Comparison of ENCODE assay signal across 23 mouse cellular contexts in genomic region chr4:70361366-70361765, GRCm38 (mm10). TPM values are rescaled to one million over a fixed set of nuclear protein-coding genes. Genes with fewer than 3 reads are reported as not detected.
DNase-seq lines count a peak whose midpoint lies in the region; ATAC-seq and TF ChIP-seq lines count a peak whose summit lies in the region.
"Had no signal": no experiment of that assay in that cellular context is flagged by ENCODE, and none has a peak within 500 bp of the region (broad histone marks: within the 10 kb centered on the region; RNA-seq: fewer than 3 reads in every experiment).

No protein-coding gene starts in this region.

- TF ChIP-seq EP300 in liver, embryonic 14.5 days (IDR thresholded peaks at IDR 0.05; ENCODE audit: low read depth) = no peak

- H3K4me2 ChIP-seq in intestine, embryonic 15.5 days (replicated peaks) = no peak overlapping the region
- no peak overlapping the region for H3K4me2 ChIP-seq in intestine, postnatal 0 days (replicated peaks; ENCODE audit: low read depth)
- no peak overlapping the region for H3K4me2 ChIP-seq in midbrain, embryonic 13.5 days (replicated peaks)
- no peak overlapping the region for H3K4me2 ChIP-seq in liver, embryonic 14.5 days (ENCODE audit: low read depth)
- H3K4me2 ChIP-seq: forebrain, embryonic 15.5 days; heart, embryonic 12.5 days; limb, embryonic 13.5 days; lung, embryonic 15.5 days had no signal

- H3K9me3 ChIP-seq in intestine, embryonic 15.5 days = no peaks in the 10 kb centered on the region
- H3K9me3 ChIP-seq in intestine, postnatal 0 days (ENCODE audit: control insufficient read depth) = no peaks in the 10 kb centered on the region
- H3K9me3 ChIP-seq in midbrain, embryonic 13.5 days = no peaks in the 10 kb centered on the region
- no peaks in the 10 kb centered on the region for H3K9me3 ChIP-seq in midbrain, embryonic 10.5 days (replicated peaks)
- H3K9me3 ChIP-seq in liver, embryonic 14.5 days (ENCODE audit: control insufficient read depth, low read length) = no peaks in the 10 kb centered on the region
- H3K9me3 ChIP-seq: forebrain, embryonic 15.5 days; G1E; heart, embryonic 12.5 days; hindbrain, embryonic 10.5 days; limb, embryonic 13.5 days; lung, embryonic 15.5 days; megakaryocyte, embryonic 14.5 days had no signal

- no peak for TF ChIP-seq CTCF in intestine, postnatal 0 days (IDR thresholded peaks at IDR 0.05; ENCODE audit: low read depth)
- TF ChIP-seq CTCF in liver, embryonic 14.5 days (IDR thresholded peaks at IDR 0.05; ENCODE audit: low read depth) = no peak

- H3K27me3 ChIP-seq in intestine, embryonic 15.5 days (replicated peaks) = no peaks in the 10 kb centered on the region
- no peaks in the 10 kb centered on the region for H3K27me3 ChIP-seq in intestine, postnatal 0 days (replicated peaks; ENCODE audit: control insufficient read depth, insufficient read depth, low read length)
- H3K27me3 ChIP-seq in midbrain, embryonic 13.5 days = no peaks in the 10 kb centered on the region
- H3K27me3 ChIP-seq in midbrain, embryonic 10.5 days (ENCODE audit: low read depth, poor library complexity, severe bottlenecking) = no peaks in the 10 kb centered on the region
- no peaks in the 10 kb centered on the region for H3K27me3 ChIP-seq in liver, embryonic 14.5 days (ENCODE audit: control insufficient read depth, insufficient read depth, low read length)
- H3K27me3 ChIP-seq: CH12.LX; forebrain, embryonic 15.5 days; heart, embryonic 12.5 days; limb, embryonic 13.5 days; lung, embryonic 15.5 days; megakaryocyte, embryonic 14.5 days had no signal

- DNase-seq in midbrain, embryonic 10.5 days (ENCODE audit: low spot score) = no peak
- DNase-seq in liver, embryonic 14.5 days (ENCODE audit: low read depth in 3 of 3, low spot score in 3 of 3) = peak in 1 of 3 experiments; percentile 4
- no peak for DNase-seq in Muller cell, postnatal 12 days (ENCODE audit: inconsistent ontology term)
- DNase-seq in adrenal gland, adult 8-10 months = no peak
- DNase-seq: adrenal gland, adult 2 months; B cell, adult 2 months; cerebellum, adult 18-20 months; cerebellum, postnatal 14 days; embryo, embryonic 11 days; heart, postnatal 10 days; lung, postnatal 36 days; right cerebral cortex, postnatal 14 days had no signal

- no peak overlapping the region for H3K9ac ChIP-seq in intestine, embryonic 15.5 days
- no peak overlapping the region for H3K9ac ChIP-seq in intestine, postnatal 0 days (ENCODE audit: low read depth, low read length)
- H3K9ac ChIP-seq in midbrain, embryonic 13.5 days (replicated peaks) = no peak overlapping the region
- no peak overlapping the region for H3K9ac ChIP-seq in liver, embryonic 14.5 days (replicated peaks)
- H3K9ac ChIP-seq: forebrain, embryonic 15.5 days; heart, embryonic 12.5 days; limb, embryonic 13.5 days; lung, embryonic 15.5 days had no signal

- no peaks in the 10 kb centered on the region for H3K4me1 ChIP-seq in intestine, embryonic 15.5 days (replicated peaks)
- no peaks in the 10 kb centered on the region for H3K4me1 ChIP-seq in intestine, postnatal 0 days (replicated peaks; ENCODE audit: control insufficient read depth, insufficient read depth, low read length)
- peaks cover 26% of the 10 kb centered on the region for H3K4me1 ChIP-seq in midbrain, embryonic 13.5 days (replicated peaks)
- peaks cover 10% of the 10 kb centered on the region for H3K4me1 ChIP-seq in midbrain, embryonic 10.5 days
- H3K4me1 ChIP-seq in liver, embryonic 14.5 days (replicated peaks; ENCODE audit: control insufficient read depth in 2 of 2, insufficient read depth in 2 of 2, low read length in 1 of 2) = peaks cover 0 to 2% of the 10 kb centered on the region in 2 experiments; a peak in 1 of 4 replicates
- H3K4me1 ChIP-seq: forebrain, embryonic 15.5 days; lung, embryonic 15.5 days; megakaryocyte, embryonic 14.5 days had no signal

- H3K36me3 ChIP-seq in intestine, embryonic 15.5 days = 0 out of 2 replicates have a peak, but pooled peaks cover 5% of the 10 kb centered on the region
- peaks cover 12% of the 10 kb centered on the region for H3K36me3 ChIP-seq in intestine, postnatal 0 days (ENCODE audit: control insufficient read depth, insufficient read depth)
- H3K36me3 ChIP-seq in midbrain, embryonic 13.5 days = peaks cover 30% of the 10 kb centered on the region
- H3K36me3 ChIP-seq in midbrain, embryonic 10.5 days = peaks cover 70% of the 10 kb centered on the region
- peaks cover 3% of the 10 kb centered on the region for H3K36me3 ChIP-seq in liver, embryonic 14.5 days (replicated peaks; ENCODE audit: control insufficient read depth, insufficient read depth, low read depth)

- no peak overlapping the region for H3K4me3 ChIP-seq in intestine, embryonic 15.5 days (replicated peaks)
- H3K4me3 ChIP-seq in intestine, postnatal 0 days (ENCODE audit: low read depth, low read length) = no peak overlapping the region
- H3K4me3 ChIP-seq in midbrain, embryonic 13.5 days (replicated peaks) = no peak overlapping the region
- no peak overlapping the region for H3K4me3 ChIP-seq in midbrain, embryonic 10.5 days
- no peak overlapping the region for H3K4me3 ChIP-seq in liver, embryonic 14.5 days (ENCODE audit: insufficient read depth in 1 of 2, low read depth in 2 of 2, low read length in 2 of 2)
- H3K4me3 ChIP-seq: forebrain, embryonic 15.5 days; heart, embryonic 12.5 days; hindbrain, embryonic 10.5 days; limb, embryonic 13.5 days; lung, embryonic 15.5 days; megakaryocyte, embryonic 14.5 days had no signal

- WGBS in intestine, embryonic 15.5 days = 54% methylated on average over 4 of the region's 4 CpGs
- 44% methylated on average over 4 of the region's 4 CpGs for WGBS in intestine, postnatal 0 days
- 32% methylated on average over 4 of the region's 4 CpGs for WGBS in midbrain, embryonic 13.5 days
- 43% methylated on average over 4 of the region's 4 CpGs for WGBS in midbrain, embryonic 10.5 days
- WGBS in liver, embryonic 14.5 days (ENCODE audit: insufficient replicate concordance) = 55% methylated on average over 4 of the region's 4 CpGs

- peak; percentile 75 for ATAC-seq in intestine, embryonic 15.5 days
- no peak for ATAC-seq in intestine, postnatal 0 days
- ATAC-seq in midbrain, embryonic 13.5 days = no peak
- ATAC-seq in liver, embryonic 14.5 days (ENCODE audit: insufficient read depth) = 0 out of 2 replicates have a peak, but pooled peaks have one; percentile 43
- ATAC-seq: forebrain, embryonic 15.5 days had no signal

- H3K27ac ChIP-seq in intestine, embryonic 15.5 days = no peak overlapping the region
- H3K27ac ChIP-seq in intestine, postnatal 0 days (ENCODE audit: low read depth, low read length) = no peak overlapping the region
- 0 out of 2 replicates have a peak overlapping the region, but pooled peaks have one; percentile 51 for H3K27ac ChIP-seq in midbrain, embryonic 13.5 days
- H3K27ac ChIP-seq in midbrain, embryonic 10.5 days (replicated peaks) = no peak overlapping the region
- no peak overlapping the region for H3K27ac ChIP-seq in liver, embryonic 14.5 days
- H3K27ac ChIP-seq: forebrain, embryonic 15.5 days; hindbrain, embryonic 10.5 days; limb, embryonic 13.5 days; lung, embryonic 15.5 days had no signal

RNA-seq across cellular contexts. Expression of gene Cdk5rap2, which starts 48.9 kb away (rescaled TPM):
- polyA plus RNA-seq in intestine, embryonic 15.5 days (2015; fragmentation: Nextera tagmentation; extraction: Ambion mirVana) = 10.9 and 13.9 TPM in 2 replicates
- 4.7 and 5.4 TPM in 2 replicates for polyA plus RNA-seq in intestine, postnatal 0 days (2015; fragmentation: Nextera tagmentation; extraction: Ambion mirVana)
- 11.4 and 14.2 TPM in 2 replicates for polyA plus RNA-seq in midbrain, embryonic 13.5 days (2015; fragmentation: Nextera tagmentation; extraction: Ambion mirVana)
- polyA plus RNA-seq in midbrain, embryonic 10.5 days (2016; fragmentation: Nextera tagmentation; extraction: Ambion mirVana) = 21.7 and 24.7 TPM in 2 replicates
- polyA plus RNA-seq in liver, embryonic 14.5 days (2012; rRNA removed) = 2.8 and 4.8 TPM in 2 replicates
- polyA plus RNA-seq in liver, embryonic 14.5 days (2014; fragmentation: Nextera tagmentation; extraction: Ambion mirVana) = 5.3 and 5.9 TPM in 2 replicates
- 10 to 100 TPM; 24.7 to 54.6 (median 39.0) TPM for total RNA-seq in adrenal gland, adult 8-10 months (2022)

Comparison
In these comparisons a context has a peak if more than half of its experiments do, and no peak if none do; other contexts are left out.
1. ATAC-seq: peak in intestine, embryonic 15.5 days (single experiment) and liver, embryonic 14.5 days (single experiment); none in intestine, postnatal 0 days (single experiment) and midbrain, embryonic 13.5 days (single experiment).